Mouse (Mus musculus) inflammation-experienced regulatory T-cells, adult 16 weeks (primary cell): ENCODE results near the gene Olfm4. TPM values are rescaled to one million over a fixed set of nuclear protein-coding genes. Genes with fewer than 3 reads are reported as not detected.

Experiments
- polyA plus RNA-seq: library from polyadenylated mRNA; unstranded; fragments of 100-300 nt; shearing (Covaris generic); gene quantifications from one replicate; pipeline ENCODE4 v1.2.1, GENCODE M21; 2017

Olfm4 gene
- not detected for polyA plus RNA-seq

GRCm38 (mm10) chr14:79983781-79984180 lies at the start of gene Olfm4:
Gene Olfm4, plus strand, starts transcription at chr14:79984081.

Other genes with a start within 250 kb of the Olfm4 start
- gene Pcdh8, start 212.8 kb upstream of the Olfm4 start, polyA plus RNA-seq, result not detected